ENCODE assay signal across 8 mouse cellular contexts in genomic region chr7:135802598-135803121, GRCm38 (mm10).
DNase-seq lines count a peak whose midpoint lies in the region; ATAC-seq and TF ChIP-seq lines count a peak whose summit lies in the region.
"Had no signal": no experiment of that assay in that cellular context is flagged by ENCODE, and none has a peak within 500 bp of the region (broad histone marks: within the 10 kb centered on the region; RNA-seq: fewer than 3 reads in every experiment).

No protein-coding gene starts in this region.

- WGBS in heart, embryonic 16.5 days, result 63% methylated on average over 15 of the region's 15 CpGs
- WGBS in kidney, embryonic 15.5 days, result 81% methylated on average over 15 of the region's 15 CpGs

- DNase-seq in layer of hippocampus, adult 11-12 months (ENCODE audit: low spot score), result peak; percentile 13
- DNase-seq in layer of hippocampus, postnatal 25 days (ENCODE audit: extremely low spot score in 1 of 2, low spot score in 1 of 2), result no peak
- peak; percentile 27 to 38 for DNase-seq in frontal cortex, postnatal 10 days (ENCODE audit: low spot score in 2 of 2)
- peak; percentile 15 to 38 for DNase-seq in left cerebral cortex, adult 2 months (ENCODE audit: extremely low spot score in 1 of 2, low spot score in 2 of 2)

- intact Hi-C loops in left cerebral cortex, adult 2 months (cut with DNase I), result no loop called here

- H3K4me3 ChIP-seq in heart, embryonic 16.5 days (ENCODE audit: low read length), result no peak overlapping the region
- no peak overlapping the region for H3K4me3 ChIP-seq in left cerebral cortex, adult 2 months
- H3K4me3 ChIP-seq in kidney, embryonic 15.5 days (replicated peaks), result no peak overlapping the region
- H3K4me3 ChIP-seq: neural tube, embryonic 13.5 days had no signal

- peak; percentile 72 for ATAC-seq in heart, embryonic 16.5 days (replicated peaks; ENCODE audit: extremely low read depth, insufficient read depth, low FRiP score)
- ATAC-seq in kidney, embryonic 15.5 days (replicated peaks; ENCODE audit: low FRiP score), result no peak
- ATAC-seq in inflammation-experienced regulatory T-cells, adult 6 months, result no peak

- H3K36me3 ChIP-seq in heart, embryonic 16.5 days (ENCODE audit: control insufficient read depth, insufficient read depth), result no peaks in the 10 kb centered on the region
- H3K36me3 ChIP-seq in kidney, embryonic 15.5 days, result no peaks in the 10 kb centered on the region
- H3K36me3 ChIP-seq: neural tube, embryonic 13.5 days had no signal

- H3K4me1 ChIP-seq in heart, embryonic 16.5 days (ENCODE audit: control insufficient read depth, insufficient read depth, low read length), result no peaks in the 10 kb centered on the region
- H3K4me1 ChIP-seq in kidney, embryonic 15.5 days, result 0 out of 2 replicates have a peak, but pooled peaks cover 3% of the 10 kb centered on the region
- H3K4me1 ChIP-seq: neural tube, embryonic 13.5 days had no signal

- TF ChIP-seq CTCF in left cerebral cortex, adult 2 months (IDR thresholded peaks at IDR 0.05), result no peak

- H3K9me3 ChIP-seq in heart, embryonic 16.5 days (replicated peaks; ENCODE audit: control insufficient read depth, low read length), result no peaks in the 10 kb centered on the region
- H3K9me3 ChIP-seq in kidney, embryonic 15.5 days (replicated peaks), result no peaks in the 10 kb centered on the region
- H3K9me3 ChIP-seq: neural tube, embryonic 13.5 days had no signal

- H3K27ac ChIP-seq in heart, embryonic 16.5 days (ENCODE audit: low read length), result peak overlapping the region; percentile 62
- H3K27ac ChIP-seq in left cerebral cortex, adult 2 months, result no peak overlapping the region
- H3K27ac ChIP-seq in kidney, embryonic 15.5 days, result no peak overlapping the region
- H3K27ac ChIP-seq: neural tube, embryonic 13.5 days had no signal

- H3K9ac ChIP-seq in heart, embryonic 16.5 days (ENCODE audit: low read length), result no peak overlapping the region
- no peak overlapping the region for H3K9ac ChIP-seq in kidney, embryonic 15.5 days
- H3K9ac ChIP-seq: neural tube, embryonic 13.5 days had no signal

- no peaks in the 10 kb centered on the region for H3K27me3 ChIP-seq in heart, embryonic 16.5 days (ENCODE audit: control insufficient read depth, insufficient read depth, low read length)
- no peaks in the 10 kb centered on the region for H3K27me3 ChIP-seq in kidney, embryonic 15.5 days
- H3K27me3 ChIP-seq: neural tube, embryonic 13.5 days had no signal

- H3K4me2 ChIP-seq in heart, embryonic 16.5 days (ENCODE audit: low read depth, low read length), result no peak overlapping the region
- no peak overlapping the region for H3K4me2 ChIP-seq in kidney, embryonic 15.5 days
- H3K4me2 ChIP-seq: neural tube, embryonic 13.5 days had no signal

Comparison
In these comparisons a context has a peak if more than half of its experiments do, and no peak if none do; other contexts are left out.
1. DNase-seq: peak in layer of hippocampus, adult 11-12 months (single experiment), frontal cortex, postnatal 10 days (2 of 2) and left cerebral cortex, adult 2 months (2 of 2); none in layer of hippocampus, postnatal 25 days (0 of 2).